Mouse (Mus musculus): ENCODE data around the gene Itpka. TPM values are rescaled to one million over a fixed set of nuclear protein-coding genes. Genes with fewer than 3 reads are reported as not detected.
"Not testable (repeated sequence)": the region's sequence is repeated elsewhere in the genome, so short reads cannot be mapped to it uniquely, and the experiment has no call there.

Itpka gene
- 0.77 and 0.97 TPM in 2 replicates for polyA plus RNA-seq (2016; fragmentation: Nextera tagmentation; extraction: Ambion mirVana)

DNA sequence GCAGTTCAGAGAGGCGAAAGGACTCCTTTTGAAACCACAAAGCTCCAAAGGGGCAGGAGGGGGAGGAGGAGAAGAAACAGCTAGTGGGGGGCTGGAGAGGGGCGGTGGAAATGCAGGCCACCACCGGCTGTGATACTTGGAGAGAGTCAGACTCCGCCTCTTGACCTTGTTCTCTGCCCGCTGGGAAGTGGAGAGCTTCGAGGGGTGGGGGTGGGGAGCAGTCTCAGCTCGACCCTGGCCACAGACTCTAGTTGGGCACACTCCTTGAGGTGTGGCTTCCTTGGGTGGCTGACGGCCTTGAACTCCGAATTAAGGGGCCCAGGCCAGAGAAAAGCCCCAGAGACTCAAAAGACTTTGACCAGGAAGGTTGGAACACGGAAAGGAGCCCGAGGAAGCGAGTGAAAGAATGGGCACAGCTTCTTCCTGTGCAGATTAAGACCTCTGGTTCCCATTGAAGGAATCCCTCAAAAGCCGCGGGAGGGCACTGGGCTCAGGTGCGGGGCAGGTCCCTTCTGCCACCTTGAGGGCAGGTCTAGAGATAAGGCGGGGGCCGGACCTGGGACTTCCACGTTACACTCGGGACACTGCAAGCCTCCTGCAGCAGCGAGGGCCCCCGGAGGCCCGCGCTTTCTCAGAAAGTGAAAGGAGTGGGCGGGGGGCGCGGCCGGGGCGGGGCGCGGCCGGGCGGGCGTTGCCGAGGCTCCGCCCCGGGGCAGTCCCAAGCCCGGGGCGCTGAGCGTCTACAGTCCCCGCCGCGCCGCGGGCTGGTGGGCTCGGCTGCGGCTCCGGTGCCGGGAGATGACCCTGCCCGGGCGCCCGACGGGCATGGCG is at the start of gene Itpka:
TSS of gene Itpka (plus strand) at position 757 of the 831 bp plus-strand sequence.
- under 1% methylated on average over 45 of the region's 53 CpGs for WGBS
- Histone ChIP-seq H3K27me3 (peaks cover 88% of the 10 kb centered on the region), H3K4me2 (replicated peaks) (peak within 1 kb of the TSS; percentile 98), H3K4me1 (peaks cover 41% of the 10 kb centered on the region), H3K9me3 (no peaks in the 10 kb centered on the region), H3K4me3 (peak within 1 kb of the TSS; percentile 66), H3K9ac (replicated peaks) (peak within 1 kb of the TSS; percentile 59), H3K27ac (replicated peaks) (peak within 1 kb of the TSS; percentile 31), H3K36me3 (no peaks in the 10 kb centered on the region)
- ATAC-seq (ENCODE audit: low FRiP score, low read depth), result peak; percentile 81

DNA sequence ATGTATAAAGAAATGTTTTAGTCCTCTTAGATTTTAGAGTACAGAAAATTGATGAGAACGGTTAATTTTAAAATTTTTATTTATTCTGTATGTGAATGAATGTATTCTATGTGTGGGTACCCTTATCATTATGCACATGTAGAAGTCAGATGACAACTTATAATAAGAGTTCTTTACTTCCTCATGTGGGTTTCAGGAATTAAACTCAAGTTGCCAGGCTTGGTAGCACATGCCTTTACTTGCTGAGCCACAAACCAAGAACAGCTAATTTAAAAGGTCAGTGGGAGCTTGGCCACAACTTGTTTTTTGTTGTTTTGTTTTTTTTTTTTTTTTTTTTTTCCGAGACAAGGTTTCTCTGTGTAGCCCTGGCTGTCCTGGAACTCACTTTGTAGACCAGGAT is 47.3 kb upstream of the Itpka start:
- WGBS, result 100% methylated on average over 2 of the region's 2 CpGs
- Histone ChIP-seq H3K4me2 (replicated peaks) (no peak overlapping the region), H3K36me3 (peaks cover 17% of the 10 kb centered on the region)

DNA sequence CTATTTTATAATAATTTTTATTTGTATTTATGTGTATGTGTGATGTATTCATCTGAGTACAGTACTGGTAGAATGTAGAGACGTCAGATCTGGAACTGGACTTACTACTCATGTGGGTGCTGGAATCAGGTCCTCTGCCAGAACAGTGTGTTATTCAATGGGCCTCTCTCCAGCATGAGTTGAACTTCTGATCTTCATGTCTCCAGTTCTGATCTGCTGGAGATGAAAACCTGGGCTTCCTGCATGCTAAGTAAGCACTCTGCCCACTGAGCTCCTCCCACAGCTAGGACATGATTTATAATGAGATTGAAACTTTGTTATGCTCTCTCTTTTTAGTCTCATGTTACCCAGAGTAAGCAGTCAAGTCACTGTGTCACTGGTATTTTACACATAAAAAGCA is 46.0 kb upstream of the Itpka start:
- Histone ChIP-seq H3K9ac (replicated peaks) (no peak overlapping the region), H3K9me3 (no peaks in the 10 kb centered on the region), H3K27ac (replicated peaks) (no peak overlapping the region), H3K4me3 (no peak overlapping the region), H3K36me3 (peaks cover 21% of the 10 kb centered on the region), H3K4me1 (no peaks in the 10 kb centered on the region), H3K27me3 (no peaks in the 10 kb centered on the region), H3K4me2 (replicated peaks) (no peak overlapping the region)
- WGBS, result 76% methylated on average over 1 of the region's 1 CpGs
- ATAC-seq (ENCODE audit: low FRiP score, low read depth), result no peak

More for the DNA sequence above, 47.3 kb upstream of the Itpka start:
- no peak for ATAC-seq (ENCODE audit: low FRiP score, low read depth)
- Histone ChIP-seq H3K4me3 (no peak overlapping the region), H3K27ac (replicated peaks) (no peak overlapping the region), H3K9me3 (no peaks in the 10 kb centered on the region), H3K27me3 (no peaks in the 10 kb centered on the region), H3K9ac (replicated peaks) (no peak overlapping the region), H3K4me1 (no peaks in the 10 kb centered on the region)

DNA sequence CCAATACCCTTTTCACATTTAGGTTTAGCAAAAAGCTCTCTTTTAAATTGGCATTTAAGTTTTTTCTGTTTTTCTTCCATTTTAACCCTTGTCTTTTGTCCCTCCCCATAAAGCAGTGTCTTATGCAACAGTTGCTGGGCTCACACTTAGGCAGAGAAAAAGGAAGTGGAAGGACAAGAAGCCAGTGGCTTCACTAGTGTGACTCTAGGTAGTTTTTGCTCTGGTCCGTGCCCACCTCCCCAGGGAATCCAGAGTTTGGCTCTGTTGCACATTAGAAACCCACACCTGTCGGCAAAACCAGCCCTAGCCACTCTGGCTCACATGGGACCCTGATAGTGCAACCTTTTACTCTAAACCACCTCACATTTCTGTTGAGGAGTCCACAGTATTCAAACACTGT is 43.7 kb upstream of the Itpka start:
- no peak for ATAC-seq (ENCODE audit: low FRiP score, low read depth)
- Histone ChIP-seq H3K4me3 (no peak overlapping the region), H3K4me1 (no peaks in the 10 kb centered on the region), H3K9ac (replicated peaks) (no peak overlapping the region), H3K4me2 (replicated peaks) (no peak overlapping the region), H3K9me3 (no peaks in the 10 kb centered on the region), H3K36me3 (peaks cover 29% of the 10 kb centered on the region), H3K27me3 (no peaks in the 10 kb centered on the region), H3K27ac (replicated peaks) (no peak overlapping the region)
- WGBS, result 84% methylated on average over 2 of the region's 2 CpGs

DNA sequence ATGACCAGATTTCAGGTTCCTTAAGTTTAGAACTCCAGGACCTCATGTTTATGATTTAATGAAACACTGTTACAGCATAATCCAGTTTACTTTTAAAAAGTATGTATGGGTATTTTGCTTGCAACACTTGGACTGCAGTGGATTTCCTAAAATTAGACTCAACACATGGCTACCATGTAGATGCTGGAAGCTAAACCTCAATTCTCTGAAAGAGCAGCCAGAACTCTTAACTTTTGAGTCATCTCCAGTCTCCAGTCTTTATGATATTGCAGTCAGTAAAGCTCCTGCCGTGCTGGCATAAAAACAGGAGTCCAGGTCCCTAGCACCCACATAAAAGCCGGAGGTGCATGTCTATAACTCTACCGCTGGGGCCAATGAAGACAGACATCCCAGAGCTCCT is 42.2 kb upstream of the Itpka start:
- Histone ChIP-seq H3K27ac (replicated peaks) (no peak overlapping the region), H3K4me3 (no peak overlapping the region), H3K27me3 (no peaks in the 10 kb centered on the region), H3K4me1 (no peaks in the 10 kb centered on the region), H3K4me2 (replicated peaks) (no peak overlapping the region), H3K36me3 (peaks cover 22% of the 10 kb centered on the region), H3K9me3 (no peaks in the 10 kb centered on the region), H3K9ac (replicated peaks) (no peak overlapping the region)
- no peak for ATAC-seq (ENCODE audit: low FRiP score, low read depth)
- 94% methylated on average over 3 of the region's 3 CpGs for whole genome bisulfite sequencing

DNA sequence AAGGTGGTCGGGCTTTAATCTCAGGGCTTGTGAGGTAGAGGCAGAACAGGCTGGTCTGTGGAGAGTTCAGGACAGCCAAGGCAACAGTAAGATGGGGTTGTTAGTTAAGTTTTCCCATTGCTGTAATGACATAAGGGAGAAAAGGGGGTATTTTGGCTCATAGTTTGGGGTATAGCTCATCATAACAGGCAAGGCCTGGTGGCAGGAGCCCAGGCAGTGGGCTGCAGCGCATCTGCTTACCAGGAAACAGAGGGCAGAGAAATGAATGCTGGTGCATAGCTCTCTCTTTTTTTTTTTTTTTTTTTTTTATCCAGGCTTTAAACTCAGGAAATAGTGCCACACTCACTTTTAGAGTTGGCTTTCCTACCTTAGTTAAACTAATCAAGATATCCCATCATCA is 39.0 kb upstream of the Itpka start:
- no peak overlapping the region for H3K27ac ChIP-seq (replicated peaks)
- WGBS, result 90% methylated on average over 2 of the region's 2 CpGs
- no peaks in the 10 kb centered on the region for H3K9me3 ChIP-seq
- no peak for ATAC-seq (ENCODE audit: low FRiP score, low read depth)
- no peaks in the 10 kb centered on the region for H3K27me3 ChIP-seq
- H3K4me1 ChIP-seq, result no peaks in the 10 kb centered on the region
- H3K4me2 ChIP-seq (replicated peaks), result no peak overlapping the region
- H3K4me3 ChIP-seq, result no peak overlapping the region
- H3K9ac ChIP-seq (replicated peaks), result no peak overlapping the region
- peaks cover 47% of the 10 kb centered on the region for H3K36me3 ChIP-seq

DNA sequence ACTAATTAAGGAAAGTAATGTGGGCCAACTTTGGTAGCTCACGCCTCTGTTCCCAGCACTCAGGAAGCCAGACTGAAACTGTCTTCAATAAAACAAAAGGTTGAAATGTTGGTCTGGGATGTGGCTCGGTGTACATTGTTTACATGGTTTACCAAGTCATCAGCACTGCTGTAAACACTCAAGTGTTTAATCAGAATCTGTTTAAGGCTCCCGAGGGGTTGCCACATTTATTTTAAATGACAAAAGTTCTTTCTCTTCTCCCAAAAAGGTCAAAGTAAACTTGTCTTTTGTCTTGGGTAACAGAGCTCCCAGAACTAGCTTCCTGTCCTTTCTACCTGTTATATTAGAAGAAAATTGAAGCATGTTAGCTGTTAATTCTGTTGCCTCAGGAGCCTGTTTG is 34.5 kb upstream of the Itpka start:
- 92% methylated on average over 3 of the region's 3 CpGs for WGBS
- Histone ChIP-seq H3K36me3 (peaks cover 71% of the 10 kb centered on the region), H3K4me1 (no peaks in the 10 kb centered on the region), H3K27me3 (no peaks in the 10 kb centered on the region), H3K9ac (replicated peaks) (no peak overlapping the region), H3K27ac (replicated peaks) (no peak overlapping the region), H3K4me3 (no peak overlapping the region), H3K9me3 (no peaks in the 10 kb centered on the region), H3K4me2 (replicated peaks) (no peak overlapping the region)
- ATAC-seq (ENCODE audit: low FRiP score, low read depth), result no peak

DNA sequence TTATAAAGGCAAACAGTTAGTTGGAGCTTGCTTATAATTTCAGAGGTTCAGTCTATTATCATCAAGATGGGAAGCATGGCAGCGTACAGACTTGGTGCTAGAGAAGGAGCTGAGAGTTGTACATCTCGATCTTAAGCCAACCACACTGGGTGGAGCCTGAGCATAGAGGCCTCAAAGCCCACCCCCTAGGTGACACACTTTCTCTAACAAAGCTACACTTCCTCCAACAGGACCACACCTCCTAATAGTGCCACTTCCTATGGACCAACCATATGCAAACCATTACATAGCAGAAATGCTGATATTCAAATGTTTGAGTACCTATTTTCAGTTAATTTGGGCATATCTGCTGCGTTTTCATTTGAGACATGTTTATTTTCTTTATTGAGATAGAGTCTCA is 32.1 kb upstream of the Itpka start:
- 90% methylated on average over 3 of the region's 3 CpGs for WGBS
- H3K4me2 ChIP-seq (replicated peaks), result no peak overlapping the region
- no peaks in the 10 kb centered on the region for H3K4me1 ChIP-seq
- H3K9me3 ChIP-seq, result no peaks in the 10 kb centered on the region
- ATAC-seq (ENCODE audit: low FRiP score, low read depth), result no peak
- no peaks in the 10 kb centered on the region for H3K27me3 ChIP-seq
- H3K27ac ChIP-seq (replicated peaks), result no peak overlapping the region
- H3K36me3 ChIP-seq, result peaks cover 77% of the 10 kb centered on the region
- no peak overlapping the region for H3K9ac ChIP-seq (replicated peaks)
- no peak overlapping the region for H3K4me3 ChIP-seq

DNA sequence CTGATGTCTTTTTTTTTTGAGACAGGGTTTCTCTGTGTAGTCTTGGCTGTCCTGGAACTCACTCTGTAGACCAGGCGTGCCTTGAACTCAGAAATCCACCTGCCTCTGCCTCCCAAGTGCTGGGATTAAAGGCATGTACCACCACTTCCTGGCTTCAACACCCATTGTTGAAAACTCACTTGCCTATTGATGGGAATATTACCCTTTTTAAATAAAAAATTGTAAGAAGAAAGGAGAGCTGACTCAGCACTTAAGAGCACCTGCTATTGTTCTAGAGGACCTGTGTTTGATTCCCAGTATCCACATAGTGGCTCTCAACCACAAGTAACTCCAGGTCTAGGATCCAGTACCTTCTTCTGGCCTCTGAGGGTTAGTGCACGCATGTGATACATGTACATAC is 26.3 kb upstream of the Itpka start:
- not testable (repeated sequence) for H3K9ac ChIP-seq (replicated peaks); H3K27ac ChIP-seq (replicated peaks); H3K27me3 ChIP-seq; H3K4me2 ChIP-seq (replicated peaks); H3K4me3 ChIP-seq; H3K4me1 ChIP-seq; ATAC-seq (ENCODE audit: low FRiP score, low read depth); H3K9me3 ChIP-seq
- WGBS, result 94% methylated on average over 2 of the region's 2 CpGs
- peaks cover 80% of the 10 kb centered on the region for H3K36me3 ChIP-seq

DNA sequence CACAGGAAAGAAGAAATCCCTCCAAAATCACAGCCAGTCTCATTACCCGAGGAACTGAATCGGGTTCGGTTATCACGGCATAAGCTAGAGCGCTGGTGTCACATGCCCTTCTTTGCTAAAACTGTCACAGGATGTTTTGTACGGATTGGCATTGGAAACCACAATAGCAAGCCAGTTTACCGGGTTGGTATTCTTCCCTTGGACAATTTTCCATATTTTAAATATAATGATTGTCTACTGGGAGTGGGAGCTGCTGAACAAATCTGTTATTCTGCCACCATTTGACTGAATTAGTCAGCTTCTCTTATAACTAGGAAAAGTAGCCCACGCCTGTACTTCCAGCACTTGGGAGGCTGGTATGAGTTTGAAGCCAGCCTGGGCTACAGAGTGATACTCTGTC is 21.1 kb upstream of the Itpka start:
- Histone ChIP-seq H3K27me3 (no peaks in the 10 kb centered on the region), H3K36me3 (peaks cover 91% of the 10 kb centered on the region), H3K4me1 (no peaks in the 10 kb centered on the region), H3K27ac (replicated peaks) (no peak overlapping the region), H3K9ac (replicated peaks) (no peak overlapping the region), H3K4me2 (replicated peaks) (no peak overlapping the region), H3K9me3 (no peaks in the 10 kb centered on the region), H3K4me3 (no peak overlapping the region)
- ATAC-seq (ENCODE audit: low FRiP score, low read depth), result no peak
- WGBS, result 96% methylated on average over 8 of the region's 8 CpGs

DNA sequence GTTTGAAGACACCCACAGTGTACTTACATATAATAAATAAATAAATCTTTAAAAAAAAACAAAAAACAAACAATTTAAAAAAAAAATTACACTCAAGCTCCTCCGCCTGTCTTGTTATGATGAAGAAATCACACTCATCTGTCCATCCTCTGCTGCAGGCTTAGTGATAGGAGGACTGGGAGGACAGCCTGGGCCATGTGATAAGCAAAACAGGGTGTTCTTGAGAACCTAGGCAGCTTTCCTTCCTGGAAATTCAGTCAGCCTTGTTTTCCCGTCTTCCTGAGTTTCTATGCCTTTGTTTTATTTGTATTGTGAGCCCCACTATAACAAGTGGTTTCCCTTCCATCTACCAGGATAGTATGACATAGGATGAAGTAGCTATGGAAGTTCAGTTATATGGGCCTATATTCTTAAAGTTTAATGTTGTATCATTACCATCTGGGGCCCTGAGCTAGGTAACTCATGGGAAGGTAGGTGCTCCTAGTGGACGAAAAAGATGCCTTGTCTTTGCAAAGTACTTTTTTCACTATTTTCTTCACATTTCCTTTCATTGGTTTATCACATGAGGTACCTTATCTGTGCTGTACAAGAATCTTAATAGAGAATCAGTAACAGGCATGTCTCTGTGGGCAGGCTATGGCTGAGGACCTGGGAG is 14.2 kb upstream of the Itpka start:
- H3K36me3 ChIP-seq, result peaks cover 96% of the 10 kb centered on the region
- H3K9me3 ChIP-seq, result no peaks in the 10 kb centered on the region
- no peaks in the 10 kb centered on the region for H3K27me3 ChIP-seq
- H3K4me1 ChIP-seq, result no peaks in the 10 kb centered on the region
- no peak overlapping the region for H3K27ac ChIP-seq (replicated peaks)
- no peak overlapping the region for H3K4me3 ChIP-seq
- no peak overlapping the region for H3K9ac ChIP-seq (replicated peaks)
- no peak for ATAC-seq (ENCODE audit: low FRiP score, low read depth)
- no peak overlapping the region for H3K4me2 ChIP-seq (replicated peaks)
- WGBS, result 93% methylated on average over 3 of the region's 3 CpGs

DNA sequence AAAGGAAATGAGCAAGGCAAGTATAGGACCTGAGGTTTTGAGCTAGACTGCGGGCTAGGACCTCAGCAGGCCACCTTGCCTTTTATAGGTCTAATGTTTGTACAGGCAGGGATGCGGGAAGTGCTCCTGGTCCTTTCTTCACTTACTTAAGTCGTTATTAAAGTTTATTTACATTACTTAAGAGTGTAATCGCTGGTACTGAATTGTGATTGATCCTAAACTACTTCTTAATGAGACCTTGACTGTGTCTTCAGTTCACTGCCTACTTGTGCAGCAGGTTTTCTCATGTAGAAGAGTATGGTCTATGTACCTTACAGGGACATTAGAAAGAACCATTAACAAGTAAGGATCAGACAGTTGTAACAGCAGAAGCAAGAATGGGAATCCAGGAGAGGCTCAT is 11.4 kb upstream of the Itpka start:
- no peak overlapping the region for H3K9ac ChIP-seq (replicated peaks)
- ATAC-seq (ENCODE audit: low FRiP score, low read depth), result no peak
- H3K4me1 ChIP-seq, result no peaks in the 10 kb centered on the region
- no peak overlapping the region for H3K4me2 ChIP-seq (replicated peaks)
- H3K36me3 ChIP-seq, result peaks cover 100% of the 10 kb centered on the region
- WGBS, result 90% methylated on average over 4 of the region's 4 CpGs
- no peak overlapping the region for H3K27ac ChIP-seq (replicated peaks)
- no peak overlapping the region for H3K4me3 ChIP-seq
- no peaks in the 10 kb centered on the region for H3K27me3 ChIP-seq
- H3K9me3 ChIP-seq, result no peaks in the 10 kb centered on the region
